Mouse (Mus musculus): ENCODE measurements around the gene Unc13d.
"Not testable (repeated sequence)": the region's sequence is repeated elsewhere in the genome, so short reads cannot be mapped to it uniquely, and the experiment has no call there.

The Unc13d gene

GRCm38 (mm10) chr11:116100385-116100784, 22.6 kb upstream of the Unc13d start:
- peak; percentile 56 for DNase-seq (ENCODE audit: low spot score)

GRCm38 (mm10) chr11:116099462-116099861, 21.7 kb upstream of the Unc13d start:
- DNase-seq (ENCODE audit: low spot score): no peak

DNA sequence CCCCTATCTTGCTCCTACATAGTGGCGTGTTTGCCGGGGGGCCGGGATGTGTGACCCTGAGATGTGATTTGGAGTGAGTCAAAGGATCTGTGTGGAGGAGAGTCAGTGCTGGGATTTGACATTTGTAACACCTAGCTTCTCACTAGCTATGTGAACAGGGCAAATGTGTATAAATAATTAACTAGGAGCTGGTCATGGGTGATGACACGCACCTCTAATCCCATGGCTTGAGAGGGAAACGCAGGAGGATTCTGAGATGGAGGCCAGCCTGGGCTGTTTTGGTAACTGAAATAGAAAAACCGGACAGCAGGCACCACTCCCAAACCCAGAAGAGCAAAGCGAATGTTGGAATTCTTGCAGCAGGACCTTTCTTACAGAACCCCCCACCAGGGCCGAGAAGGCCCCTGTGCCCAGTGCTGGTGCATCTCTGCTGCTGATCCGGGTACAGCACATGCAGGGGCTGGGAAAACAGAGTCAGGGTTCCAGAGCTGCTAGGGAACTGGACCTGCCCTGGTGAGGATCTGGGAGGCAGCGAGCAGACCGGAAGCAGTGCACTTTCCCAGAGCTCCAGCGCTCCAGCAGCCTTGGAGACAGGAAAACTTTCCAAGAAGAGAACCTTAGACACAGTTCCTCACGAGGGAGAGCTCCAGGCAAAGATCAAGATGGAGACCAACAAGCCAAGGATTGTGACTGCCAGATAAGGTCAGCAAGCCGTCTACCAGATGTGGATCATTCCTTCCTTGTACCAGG, 21.1 kb upstream of the Unc13d start:
- DNase-seq (ENCODE audit: low spot score): no peak

GRCm38 (mm10) chr11:116096213-116097108, 18.7 kb upstream of the Unc13d start:
- DNase-seq (ENCODE audit: low spot score): no peak

GRCm38 (mm10) chr11:116095573-116095972, 17.8 kb upstream of the Unc13d start:
- no peak for DNase-seq (ENCODE audit: low spot score)

DNA sequence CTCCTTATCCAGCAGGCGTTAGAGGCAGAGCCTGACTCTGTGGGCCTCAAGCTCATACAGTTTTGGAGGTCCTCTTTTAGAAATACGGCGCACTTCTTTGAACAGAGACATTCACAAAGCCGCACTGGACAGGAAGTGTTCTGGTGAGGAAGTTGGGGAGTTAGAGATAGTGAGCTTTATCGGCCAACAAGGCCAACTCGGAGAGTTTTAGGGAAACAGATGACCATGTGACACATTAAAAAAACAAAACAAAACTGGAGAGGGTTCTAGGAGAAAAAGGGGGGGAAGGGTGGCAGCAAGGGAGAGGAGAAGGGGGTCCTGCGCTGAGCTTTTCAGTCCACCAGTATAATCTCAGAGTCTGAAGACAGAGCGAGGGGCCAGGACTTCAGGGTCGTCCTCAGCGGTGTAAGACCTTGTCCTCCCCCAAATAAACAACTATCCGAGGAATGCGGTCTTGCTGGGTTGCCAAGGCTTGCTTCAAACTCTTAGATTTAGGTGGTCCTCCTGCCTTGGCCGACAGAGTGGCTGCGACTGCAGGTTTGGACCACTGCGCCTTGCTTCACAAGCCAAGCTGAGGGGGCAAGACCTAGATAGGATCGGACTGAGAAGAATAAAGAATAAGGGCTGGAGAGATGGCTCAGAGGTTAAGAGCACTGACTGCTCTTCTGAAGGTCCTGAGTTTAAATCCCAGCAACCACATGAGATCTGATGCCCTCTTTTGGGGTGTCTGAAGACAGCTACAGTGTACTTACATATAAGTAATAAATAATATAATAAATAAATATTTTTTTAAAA, 16.2 kb upstream of the Unc13d start:
- DNase-seq (ENCODE audit: low spot score): no peak

GRCm38 (mm10) chr11:116092959-116093358, 15.2 kb upstream of the Unc13d start:
- not testable (repeated sequence) for DNase-seq (ENCODE audit: low spot score)

- DNase-seq (ENCODE audit: low spot score): no peak
These were observed 13.8 kb upstream of the Unc13d start for GRCm38 (mm10) chr11:116091591-116091990.

- no peak for DNase-seq (ENCODE audit: low spot score)
These were observed 11.8 kb upstream of the Unc13d start for GRCm38 (mm10) chr11:116089545-116089944.

GRCm38 (mm10) chr11:116088741-116089394, 11.1 kb upstream of the Unc13d start:
- no peak for DNase-seq (ENCODE audit: low spot score)

DNA sequence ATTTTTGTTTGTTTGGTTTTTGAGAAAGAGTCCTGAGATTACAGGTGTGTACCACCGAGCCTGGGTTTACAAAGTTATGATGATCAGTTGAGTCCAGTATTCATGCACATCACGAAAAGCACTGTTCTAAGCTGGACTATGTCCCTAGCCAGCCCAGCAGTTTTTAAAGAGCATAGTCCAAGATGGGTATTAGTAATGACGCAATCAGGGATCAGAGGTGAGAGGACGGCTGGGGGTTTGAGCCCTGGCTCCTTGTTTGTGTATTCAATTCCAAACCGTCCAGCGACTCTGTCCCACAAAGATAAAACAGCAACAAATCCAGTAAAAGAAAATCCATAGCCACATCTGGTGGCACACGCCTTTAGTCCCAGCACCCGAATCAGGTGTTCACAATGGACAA, 10.4 kb upstream of the Unc13d start:
- DNase-seq (ENCODE audit: low spot score): no peak

DNA sequence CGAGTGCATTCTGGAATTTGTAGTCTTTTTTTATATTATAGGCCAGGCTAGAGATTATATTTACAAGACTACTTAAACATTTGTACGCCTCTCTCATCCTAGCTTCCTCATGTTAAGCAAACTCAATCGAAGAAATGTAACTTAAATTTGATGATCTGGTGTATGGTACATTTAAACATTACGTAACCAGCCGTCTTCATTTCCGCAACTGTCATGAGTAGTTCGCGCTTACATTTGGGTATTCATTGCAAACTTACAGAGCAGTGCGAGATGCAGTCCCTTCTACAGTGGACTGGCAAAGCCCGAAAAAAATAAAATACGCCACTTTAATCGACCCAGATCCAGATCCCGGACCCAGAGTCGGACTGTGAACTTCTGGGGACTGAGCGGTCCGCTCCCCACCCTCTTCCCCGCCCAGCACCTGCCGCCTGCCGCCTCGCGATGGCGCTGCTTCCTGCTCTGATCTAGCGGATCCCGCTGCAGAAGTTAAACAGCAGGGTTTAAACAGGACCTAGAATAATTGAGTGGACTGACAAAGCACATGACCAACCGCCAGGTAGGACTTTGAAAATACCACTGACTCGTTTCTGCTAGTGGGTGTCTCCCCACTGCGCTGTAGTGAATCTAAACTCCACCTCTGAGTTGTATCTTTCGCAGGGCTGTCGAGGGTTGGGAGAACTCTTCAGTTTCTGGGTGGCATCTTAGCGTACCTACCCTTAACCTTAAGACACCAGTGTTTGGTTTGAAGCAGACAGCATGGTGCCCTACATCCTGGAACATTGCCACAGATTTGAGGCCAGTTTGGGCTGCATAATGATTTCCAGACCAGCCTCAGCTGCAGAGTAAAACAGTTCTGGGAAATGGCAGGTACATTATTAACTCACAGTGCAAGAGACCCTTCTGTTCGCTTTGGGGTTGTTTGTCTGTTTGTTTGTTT, 9.7 kb upstream of the Unc13d start:
- peak; percentile 83 for DNase-seq (ENCODE audit: low spot score)

- DNase-seq (ENCODE audit: low spot score): peak; percentile 91
These were observed 8.8 kb upstream of the Unc13d start, which contains the start of gene Wbp2 for GRCm38 (mm10) chr11:116086258-116087193. TSS of gene Wbp2 (minus strand) at chr11:116086995.

GRCm38 (mm10) chr11:116084166-116084565, 6.4 kb upstream of the Unc13d start:
- no peak for DNase-seq (ENCODE audit: low spot score)

DNA sequence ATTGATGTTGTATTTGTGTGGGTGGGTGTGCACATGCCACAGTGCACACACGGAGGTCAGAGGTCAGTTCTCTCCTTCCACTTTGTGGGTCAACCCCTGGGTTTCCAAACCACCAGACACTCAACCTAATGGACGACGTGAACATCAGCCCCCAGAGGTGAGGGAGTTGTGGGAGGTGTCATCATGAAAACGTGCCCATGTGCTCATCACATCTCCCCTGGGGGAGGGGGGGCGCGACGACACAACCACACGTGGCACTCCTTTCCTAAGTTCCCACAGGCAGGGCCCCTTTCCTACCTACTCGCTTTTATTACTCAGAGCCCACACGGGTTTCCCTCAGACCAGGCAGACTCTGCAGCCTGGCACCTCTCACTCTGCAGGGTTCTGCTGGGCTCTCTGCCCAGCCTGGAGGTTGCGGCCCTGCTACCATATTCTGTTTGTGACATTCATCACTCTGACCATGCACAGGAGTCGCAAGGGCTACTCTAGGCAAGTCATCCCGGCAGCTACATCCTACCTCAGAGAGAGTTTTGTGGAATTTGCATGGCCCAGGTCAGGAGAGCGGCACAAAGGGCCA, 5.4 kb upstream of the Unc13d start:
- no peak for DNase-seq (ENCODE audit: low spot score)

DNA sequence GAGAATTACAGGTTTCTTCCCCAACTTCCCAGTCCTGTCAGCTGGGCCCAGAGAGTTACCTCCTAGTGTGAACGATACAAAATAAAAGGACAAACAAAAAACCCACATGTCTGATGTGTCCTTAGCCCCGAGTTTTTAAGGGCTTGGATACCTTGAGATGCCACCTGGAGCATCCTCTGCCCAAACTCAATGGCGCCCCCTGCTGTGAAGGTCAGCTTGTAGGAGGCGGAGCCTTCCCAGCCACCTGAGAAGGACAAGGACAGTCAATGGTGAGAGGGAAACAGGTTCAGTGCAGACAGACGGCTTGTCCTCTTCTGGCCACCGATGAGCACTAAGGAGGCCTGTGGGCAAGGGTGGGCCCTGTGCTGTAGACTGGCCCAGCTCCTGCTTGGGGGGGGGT, 3.3 kb upstream of the Unc13d start:
- peak; percentile 68 for DNase-seq (ENCODE audit: low spot score)

DNA sequence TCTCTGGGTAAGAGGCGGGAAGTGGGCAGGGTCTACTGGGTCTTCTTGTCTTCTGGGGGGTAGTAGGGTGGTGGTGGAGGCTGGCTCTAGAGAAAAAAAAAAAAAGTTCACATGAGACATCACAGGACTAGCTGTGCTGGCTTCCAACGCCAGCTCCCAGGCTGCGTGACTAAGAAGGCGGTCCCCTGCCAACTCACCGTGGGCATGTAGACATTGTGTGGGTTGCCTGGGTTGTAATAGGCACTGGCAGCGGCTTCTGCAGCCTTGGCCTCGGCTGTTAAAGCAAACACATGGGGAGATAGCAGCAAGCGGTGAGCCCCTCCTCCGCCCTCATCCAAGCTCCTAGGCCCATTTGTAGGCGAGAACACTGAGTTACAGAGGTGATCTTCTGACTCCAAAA, 1.8 kb upstream of the Unc13d start:
- no peak for DNase-seq (ENCODE audit: low spot score)

GRCm38 (mm10) chr11:116078676-116079320, 1.0 kb upstream of the Unc13d start:
- DNase-seq (ENCODE audit: low spot score): no peak

DNA sequence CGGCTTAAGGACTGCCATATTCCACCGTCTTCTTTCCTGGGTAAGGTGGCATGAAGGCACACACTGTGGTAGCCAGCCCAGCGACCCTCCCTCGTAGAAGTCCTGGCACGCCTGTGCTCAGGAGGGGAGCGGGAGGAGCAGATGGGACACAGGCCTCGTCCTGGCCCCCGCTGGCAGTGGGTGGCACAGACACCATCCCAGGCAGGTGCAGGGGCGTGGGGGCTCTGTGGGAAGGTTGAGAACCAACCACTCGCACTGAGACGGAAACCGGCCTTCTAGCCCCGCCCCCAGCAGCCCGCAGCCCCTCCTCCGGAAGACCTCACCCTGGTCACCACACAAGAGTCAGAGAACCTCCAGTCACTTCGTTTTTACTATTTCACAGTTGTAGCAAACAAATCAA, 460 bp upstream of the Unc13d start:
- peak; percentile 45 for DNase-seq (ENCODE audit: low spot score)

All from urinary bladder, postnatal 25 days (tissue).